Mouse (Mus musculus) liver, postnatal 0 days (tissue): ENCODE data around the gene Gpr21.

Experiments used
- CTCF ChIP-seq: sonication (generic); IDR thresholded peaks from 2 replicates; pipeline ENCODE4 v1.5.1; 2016; ENCODE audit warnings: antibody characterized with exemption, low read depth
- EP300 ChIP-seq: IDR thresholded peaks from 2 replicates; pipeline ENCODE4 v1.6.1; 2016; ENCODE audit warnings: antibody characterized with exemption, low read depth, mild to moderate bottlenecking

DNA sequence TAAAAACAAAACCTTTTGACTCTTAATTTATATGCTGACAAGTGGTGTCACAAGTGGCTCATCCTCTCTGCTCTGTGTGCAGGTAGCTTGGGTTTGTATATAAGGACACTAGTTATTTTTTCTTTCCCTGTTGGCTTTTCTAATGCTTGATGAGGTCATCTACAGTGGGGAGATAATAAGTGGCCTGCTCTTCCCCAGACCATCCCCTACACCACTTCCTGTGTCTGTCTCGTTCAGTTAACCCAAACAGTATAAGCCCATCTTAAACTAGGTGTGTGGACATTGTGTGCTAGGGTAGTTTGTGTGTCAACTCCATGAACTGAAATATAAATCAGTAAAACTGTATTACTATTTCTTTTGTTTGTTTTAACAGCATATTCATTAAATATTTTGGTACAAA, 49.9 kb downstream of the Gpr21 start:
- TF ChIP-seq EP300 (no peak), CTCF (no peak)
